Mouse (Mus musculus) hindbrain, embryonic 11.5 days (tissue): ENCODE measurements around the gene Atxn7l1. TPM values are rescaled to one million over a fixed set of nuclear protein-coding genes. Genes with fewer than 3 reads are reported as not detected.

Experiments used
- ATAC-seq: fragments of 200-750 bp; cut with Nextera tagmentation; 2 replicates; pipeline ENCODE4 v1.8.0; 2017; ENCODE audit warnings: mild to moderate bottlenecking, moderate TSS enrichment, moderate library complexity; ENCODE audit not compliant: low FRiP score
- DNase-seq: peaks from one replicate; pipeline ENCODE4 v3.0.0-alpha.2; 2015; ENCODE audit warnings: low spot score
- H3K27ac ChIP-seq: fragments of 300-500 bp; sonication (generic); 2 replicates; pipeline ENCODE4 v1.5.1; 2014; ENCODE audit warnings: mild to moderate bottlenecking, low read depth, low read length
- H3K27me3 ChIP-seq: fragments of 300-500 bp; sonication (generic); 2 replicates; pipeline ENCODE4 v1.6.1; 2014; ENCODE audit warnings: mild to moderate bottlenecking, low read length, moderate library complexity, mixed read lengths; ENCODE audit not compliant: control insufficient read depth, insufficient read depth
- H3K36me3 ChIP-seq: fragments of 300-500 bp; sonication (generic); 2 replicates; pipeline ENCODE4 v1.6.1; 2014; ENCODE audit warnings: mild to moderate bottlenecking, low read length, moderate library complexity, mixed read lengths; ENCODE audit not compliant: control insufficient read depth, insufficient read depth
- H3K4me1 ChIP-seq: fragments of 300-500 bp; sonication (generic); replicated peaks from 2 replicates; pipeline ENCODE4 v1.6.1; 2014; ENCODE audit warnings: low read length, mixed read lengths; ENCODE audit not compliant: control insufficient read depth, insufficient read depth
- H3K4me2 ChIP-seq: fragments of 300-500 bp; sonication (generic); replicated peaks from 2 replicates; pipeline ENCODE4 v1.6.1; 2014; ENCODE audit warnings: mild to moderate bottlenecking, low read depth, low read length
- H3K4me3 ChIP-seq: fragments of 300-500 bp; sonication (generic); 2 replicates; pipeline ENCODE4 v1.5.1; 2014; ENCODE audit warnings: low read depth, low read length
- H3K9ac ChIP-seq: fragments of 300-500 bp; sonication (generic); 2 replicates; pipeline ENCODE4 v1.6.1; 2014; ENCODE audit warnings: low read depth, low read length
- H3K9me3 ChIP-seq: fragments of 300-500 bp; sonication (generic); 2 replicates; pipeline ENCODE4 v1.6.1; 2016; ENCODE audit warnings: low read length; ENCODE audit not compliant: control insufficient read depth
- WGBS: fragments of 180-500 bp; shearing (Covaris S2); extraction: QIAGEN DNeasy Blood & Tissue Kit; methylation state at CpG from one replicate; pipeline ENCODE4 v1.1.7; 2014; 5-methylcytosine and 5-hydroxymethylcytosine counted together
- polyA plus RNA-seq: library from polyadenylated mRNA; unstranded; fragments of >200 nt; fragmentation: Nextera tagmentation; extraction: Ambion mirVana; gene quantifications from 2 replicates; pipeline ENCODE4 v1.2.1, GENCODE M21; 2014

Gene Atxn7l1
- polyA plus RNA-seq, 1 experiment from 2014 or later: 21.1 TPM

GRCm38 (mm10) chr12:33256426-33256825 is 108.9 kb downstream of the Atxn7l1 start:
- H3K36me3 ChIP-seq: no peaks in the 10 kb centered on the region
- H3K4me3 ChIP-seq: no peak overlapping the region
- H3K27me3 ChIP-seq: no peaks in the 10 kb centered on the region
- no peaks in the 10 kb centered on the region for H3K4me1 ChIP-seq
- no peak overlapping the region for H3K27ac ChIP-seq
- no peak for ATAC-seq
- DNase-seq: no peak
- H3K4me2 ChIP-seq: no peak overlapping the region
- 91% methylated on average over 6 of the region's 6 CpGs for WGBS
- H3K9ac ChIP-seq: no peak overlapping the region
- no peaks in the 10 kb centered on the region for H3K9me3 ChIP-seq

GRCm38 (mm10) chr12:33258995-33259529 is 111.6 kb downstream of the Atxn7l1 start:
- Histone ChIP-seq H3K9me3 (no peaks in the 10 kb centered on the region), H3K27me3 (no peaks in the 10 kb centered on the region), H3K4me3 (no peak overlapping the region), H3K9ac (no peak overlapping the region), H3K27ac (no peak overlapping the region), H3K4me1 (no peaks in the 10 kb centered on the region), H3K4me2 (no peak overlapping the region), H3K36me3 (no peaks in the 10 kb centered on the region)
- no peak for DNase-seq
- 93% methylated on average over 5 of the region's 5 CpGs for WGBS
- no peak for ATAC-seq

- Histone ChIP-seq H3K4me1 (no peaks in the 10 kb centered on the region), H3K27ac (no peak overlapping the region), H3K4me2 (no peak overlapping the region), H3K9me3 (no peaks in the 10 kb centered on the region), H3K9ac (no peak overlapping the region), H3K36me3 (no peaks in the 10 kb centered on the region), H3K27me3 (no peaks in the 10 kb centered on the region), H3K4me3 (no peak overlapping the region)
- WGBS: 88% methylated on average over 7 of the region's 7 CpGs
- ATAC-seq (no peak), DNase-seq (no peak)
Measured at GRCm38 (mm10) chr12:33260575-33260974, 113.1 kb downstream of the Atxn7l1 start.

- no peak overlapping the region for H3K27ac ChIP-seq
- no peaks in the 10 kb centered on the region for H3K9me3 ChIP-seq
- H3K36me3 ChIP-seq: no peaks in the 10 kb centered on the region
- H3K4me2 ChIP-seq: no peak overlapping the region
- DNase-seq (no peak), ATAC-seq (no peak)
- 91% methylated on average over 11 of the region's 11 CpGs for WGBS
- no peaks in the 10 kb centered on the region for H3K27me3 ChIP-seq
- H3K4me1 ChIP-seq: no peaks in the 10 kb centered on the region
- H3K4me3 ChIP-seq: no peak overlapping the region
- H3K9ac ChIP-seq: no peak overlapping the region
Measured at GRCm38 (mm10) chr12:33265877-33266276, 118.4 kb downstream of the Atxn7l1 start.

- Histone ChIP-seq H3K36me3 (no peaks in the 10 kb centered on the region), H3K27me3 (no peaks in the 10 kb centered on the region), H3K9ac (no peak overlapping the region), H3K4me3 (no peak overlapping the region), H3K4me2 (no peak overlapping the region), H3K27ac (no peak overlapping the region), H3K9me3 (no peaks in the 10 kb centered on the region), H3K4me1 (no peaks in the 10 kb centered on the region)
- ATAC-seq (no peak), DNase-seq (no peak)
- 75% methylated on average over 4 of the region's 4 CpGs for WGBS
Measured at GRCm38 (mm10) chr12:33267965-33268364, 120.5 kb downstream of the Atxn7l1 start.

- H3K4me1 ChIP-seq: no peaks in the 10 kb centered on the region
- ATAC-seq (no peak), DNase-seq (peak; percentile 62)
- H3K9me3 ChIP-seq: no peaks in the 10 kb centered on the region
- no peaks in the 10 kb centered on the region for H3K27me3 ChIP-seq
- no peak overlapping the region for H3K9ac ChIP-seq
- no peak overlapping the region for H3K27ac ChIP-seq
- H3K36me3 ChIP-seq: no peaks in the 10 kb centered on the region
- H3K4me3 ChIP-seq: no peak overlapping the region
- 80% methylated on average over 5 of the region's 5 CpGs for WGBS
- H3K4me2 ChIP-seq: no peak overlapping the region
Measured at GRCm38 (mm10) chr12:33269743-33270142, 122.2 kb downstream of the Atxn7l1 start.

GRCm38 (mm10) chr12:33271865-33272264 is 124.4 kb downstream of the Atxn7l1 start:
- no peak for ATAC-seq
- no peaks in the 10 kb centered on the region for H3K27me3 ChIP-seq
- H3K4me2 ChIP-seq: no peak overlapping the region
- DNase-seq: no peak
- no peaks in the 10 kb centered on the region for H3K36me3 ChIP-seq
- no peak overlapping the region for H3K27ac ChIP-seq
- no peak overlapping the region for H3K4me3 ChIP-seq
- H3K9me3 ChIP-seq: no peaks in the 10 kb centered on the region
- H3K4me1 ChIP-seq: no peaks in the 10 kb centered on the region
- 86% methylated on average over 12 of the region's 12 CpGs for WGBS
- H3K9ac ChIP-seq: no peak overlapping the region

GRCm38 (mm10) chr12:33272441-33272840 is 124.9 kb downstream of the Atxn7l1 start:
- Histone ChIP-seq H3K27ac (no peak overlapping the region), H3K9ac (no peak overlapping the region), H3K4me3 (no peak overlapping the region), H3K27me3 (no peaks in the 10 kb centered on the region), H3K9me3 (no peaks in the 10 kb centered on the region), H3K4me2 (no peak overlapping the region), H3K36me3 (no peaks in the 10 kb centered on the region), H3K4me1 (no peaks in the 10 kb centered on the region)
- WGBS: 65% methylated on average over 9 of the region's 9 CpGs
- ATAC-seq (no peak; the same call in 1 of the 2 replicates), DNase-seq (no peak)

GRCm38 (mm10) chr12:33273147-33273546 is 125.7 kb downstream of the Atxn7l1 start:
- H3K27me3 ChIP-seq: no peaks in the 10 kb centered on the region
- no peak overlapping the region for H3K4me2 ChIP-seq
- no peak overlapping the region for H3K27ac ChIP-seq
- H3K36me3 ChIP-seq: no peaks in the 10 kb centered on the region
- H3K9me3 ChIP-seq: no peaks in the 10 kb centered on the region
- DNase-seq (no peak), ATAC-seq (no peak)
- H3K4me1 ChIP-seq: no peaks in the 10 kb centered on the region
- no peak overlapping the region for H3K9ac ChIP-seq
- 69% methylated on average over 4 of the region's 4 CpGs for WGBS
- H3K4me3 ChIP-seq: no peak overlapping the region
